Mouse (Mus musculus): ENCODE data around the gene Asic2.

- TF ChIP-seq CTCF (IDR thresholded peaks at IDR 0.05; ENCODE audit: borderline replicate concordance, insufficient read depth, low read length) (no peak), POLR2A (IDR thresholded peaks at IDR 0.05; ENCODE audit: low read depth, low read length) (no peak)
Observed at GRCm38 (mm10) chr11:80976239-80976855, 991.9 kb downstream of the Asic2 start.

All from embryonic fibroblast, embryonic 13.5 days (primary cell).